Mouse (Mus musculus) midbrain, embryonic 11.5 days (tissue): ENCODE data around the gene Bcan. TPM values are rescaled to one million over a fixed set of nuclear protein-coding genes. Genes with fewer than 3 reads are reported as not detected.

Source experiments
- ATAC-seq: fragments of 200-750 bp; cut with Nextera tagmentation; 2 replicates; pipeline ENCODE4 v1.8.0; 2017; ENCODE audit warnings: moderate TSS enrichment, moderate library complexity; ENCODE audit not compliant: low FRiP score
- DNase-seq: peaks from one replicate; pipeline ENCODE4 v3.0.0; 2015; ENCODE audit warnings: low spot score; ENCODE audit errors: missing footprints
- H3K27ac ChIP-seq: fragments of 300-500 bp; sonication (generic); 2 replicates; pipeline ENCODE4 v1.5.1; 2014; ENCODE audit warnings: low read depth, low read length
- H3K27me3 ChIP-seq: fragments of 300-500 bp; sonication (generic); 2 replicates; pipeline ENCODE4 v1.6.1; 2014; ENCODE audit warnings: mild to moderate bottlenecking, low read length, moderate library complexity, mixed read lengths; ENCODE audit not compliant: control insufficient read depth, insufficient read depth
- H3K36me3 ChIP-seq: fragments of 300-500 bp; sonication (generic); 2 replicates; pipeline ENCODE4 v1.6.1; 2014; ENCODE audit warnings: mild to moderate bottlenecking, low read length, moderate library complexity, mixed read lengths; ENCODE audit not compliant: control insufficient read depth, insufficient read depth
- H3K4me1 ChIP-seq: fragments of 300-500 bp; sonication (generic); 2 replicates; pipeline ENCODE4 v1.6.1; 2014; ENCODE audit warnings: low read length; ENCODE audit not compliant: control insufficient read depth, insufficient read depth
- H3K4me2 ChIP-seq: fragments of 300-500 bp; sonication (generic); 2 replicates; pipeline ENCODE4 v1.6.1; 2014; ENCODE audit warnings: mild to moderate bottlenecking, moderate library complexity
- H3K4me3 ChIP-seq: fragments of 300-500 bp; sonication (generic); 2 replicates; pipeline ENCODE4 v1.5.1; 2014; ENCODE audit warnings: low read depth, low read length
- H3K9ac ChIP-seq: fragments of 300-500 bp; sonication (generic); 2 replicates; pipeline ENCODE4 v1.6.1; 2014; ENCODE audit warnings: low read length
- H3K9me3 ChIP-seq: fragments of 300-500 bp; sonication (generic); 2 replicates; pipeline ENCODE4 v1.6.1; 2016; ENCODE audit warnings: low read length; ENCODE audit not compliant: control insufficient read depth
- WGBS: fragments of 180-500 bp; shearing (Covaris S2); extraction: QIAGEN DNeasy Blood & Tissue Kit; methylation state at CpG from one replicate; pipeline ENCODE4 v1.1.7; 2014; 5-methylcytosine and 5-hydroxymethylcytosine counted together
- polyA plus RNA-seq: library from polyadenylated mRNA; unstranded; fragments of >200 nt; fragmentation: Nextera tagmentation; extraction: Ambion mirVana; gene quantifications from 2 replicates; pipeline ENCODE4 v1.2.1, GENCODE M21; 2014

The Bcan gene
- polyA plus RNA-seq, 1 experiment from 2014 or later: 0.44 TPM

DNA sequence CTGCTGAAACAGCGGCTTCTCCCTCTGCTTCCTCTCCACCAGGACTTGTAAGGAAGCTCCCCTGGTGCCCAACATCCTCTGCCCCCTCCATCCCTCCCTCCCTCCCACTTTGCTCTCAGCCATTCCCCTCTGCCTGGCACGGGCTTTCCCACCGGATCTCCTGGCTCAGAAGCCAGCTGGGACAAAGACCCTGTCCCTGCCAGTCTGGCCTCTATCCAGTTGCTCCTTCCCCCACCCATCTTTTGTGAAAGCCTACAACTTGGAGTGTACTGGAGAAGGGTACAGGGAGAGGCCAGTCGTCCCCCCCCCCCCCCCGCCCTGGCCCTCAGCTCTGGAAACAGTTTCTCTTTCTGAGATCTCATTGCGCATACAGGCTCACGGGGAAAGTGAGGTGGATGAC lies 1.3 kb downstream of the Bcan start:
- Histone ChIP-seq H3K4me1 (peaks cover 14% of the 10 kb centered on the region), H3K27me3 (peaks cover 91% of the 10 kb centered on the region), H3K4me2 (no peak overlapping the region), H3K4me3 (no peak overlapping the region), H3K9me3 (no peaks in the 10 kb centered on the region), H3K27ac (no peak overlapping the region), H3K9ac (no peak overlapping the region), H3K36me3 (no peaks in the 10 kb centered on the region)
- WGBS: 2% methylated on average over 7 of the region's 7 CpGs
- ATAC-seq (no peak), DNase-seq (no peak)

DNA sequence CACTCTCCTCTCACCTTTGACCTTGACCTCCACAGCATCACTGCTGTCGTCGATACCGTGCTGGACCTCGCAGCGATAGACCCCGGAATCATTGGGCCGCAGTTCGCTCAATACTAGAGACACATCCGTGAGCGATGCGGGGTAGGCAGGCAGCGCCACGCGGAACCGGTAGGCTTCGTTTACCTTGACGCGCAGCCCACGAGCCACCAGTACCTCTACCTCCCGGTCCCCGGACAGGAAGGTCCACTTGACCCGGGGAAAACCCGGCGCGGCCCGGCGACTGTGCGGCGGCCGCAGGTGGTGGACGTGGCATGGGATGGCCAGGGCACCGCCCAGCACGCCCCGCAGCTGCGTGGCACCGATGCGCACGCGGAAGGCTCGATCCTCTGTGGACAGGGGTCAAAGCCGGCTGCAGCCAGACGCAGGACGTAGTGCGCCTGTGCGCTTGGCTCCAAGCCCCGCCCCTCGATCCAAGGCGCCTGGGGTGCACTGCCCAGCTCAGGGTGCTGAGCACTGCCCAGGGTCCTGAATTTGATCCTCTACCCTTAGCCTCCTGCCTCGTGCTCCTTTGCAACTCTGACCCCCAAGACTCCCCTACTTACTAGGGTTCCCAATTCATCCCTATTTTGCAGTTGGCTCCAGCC lies 2.9 kb downstream of the Bcan start:
- Histone ChIP-seq H3K27me3 (peaks cover 89% of the 10 kb centered on the region), H3K4me1 (peaks cover 11% of the 10 kb centered on the region), H3K9ac (peak overlapping the region; percentile 2), H3K4me2 (peak overlapping the region; percentile 49), H3K9me3 (no peaks in the 10 kb centered on the region), H3K36me3 (no peaks in the 10 kb centered on the region), H3K27ac (no peak overlapping the region), H3K4me3 (peak overlapping the region; percentile 23)
- ATAC-seq: no peak; the same call in 1 of the 2 replicates
- peak; percentile 92 for DNase-seq
- under 1% methylated on average over 49 of the region's 49 CpGs for whole genome bisulfite sequencing

DNA sequence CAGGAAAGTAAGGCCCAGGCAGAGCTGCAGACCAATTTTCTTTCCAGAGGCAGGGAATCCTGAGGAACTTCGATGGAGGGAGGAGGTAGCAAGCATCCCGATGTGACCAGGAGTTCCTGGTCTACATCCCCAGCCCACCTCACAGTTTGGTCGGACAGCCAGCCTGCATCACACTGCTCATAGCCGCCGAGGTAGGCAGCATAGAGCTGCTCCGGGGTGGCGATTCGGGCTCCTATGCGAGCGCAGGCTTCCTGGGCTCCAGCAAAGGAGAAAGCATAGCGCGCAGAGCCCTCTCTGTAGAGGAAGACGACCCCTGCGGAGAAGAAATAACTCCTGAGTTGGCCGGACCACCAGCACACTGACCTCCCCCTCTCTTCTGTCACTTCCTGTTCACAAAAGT lies 3.6 kb downstream of the Bcan start:
- Histone ChIP-seq H3K4me1 (peaks cover 11% of the 10 kb centered on the region), H3K4me2 (peak overlapping the region; percentile 49; the same call in 1 of the 2 replicates), H3K4me3 (peak overlapping the region; percentile 23), H3K36me3 (no peaks in the 10 kb centered on the region), H3K27ac (no peak overlapping the region), H3K9ac (no peak overlapping the region), H3K9me3 (no peaks in the 10 kb centered on the region), H3K27me3 (peaks cover 82% of the 10 kb centered on the region)
- no peak for ATAC-seq
- peak; percentile 91 for DNase-seq
- WGBS: under 1% methylated on average over 15 of the region's 15 CpGs

DNA sequence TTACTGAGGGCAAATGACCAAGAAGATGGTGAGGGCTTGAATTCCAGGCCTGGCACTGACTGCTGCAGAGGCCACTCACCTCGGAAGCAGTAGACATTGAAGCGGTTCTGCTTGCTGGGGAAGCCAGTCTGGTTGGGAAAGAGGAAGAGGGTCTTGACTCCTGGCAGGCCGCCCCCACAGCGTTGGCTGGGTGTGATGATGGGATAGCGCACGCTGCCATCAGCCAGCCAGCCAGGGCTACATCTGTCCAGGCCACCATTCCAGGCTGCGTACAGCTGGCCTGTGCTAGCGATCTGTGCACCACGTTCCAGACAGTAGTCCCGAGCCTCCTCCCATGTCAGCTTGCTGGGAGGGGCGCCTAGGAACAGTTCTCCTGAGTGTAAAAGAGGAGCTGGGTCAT lies 4.7 kb downstream of the Bcan start:
- H3K9ac ChIP-seq: no peak overlapping the region
- H3K27me3 ChIP-seq: peaks cover 71% of the 10 kb centered on the region
- H3K4me3 ChIP-seq: no peak overlapping the region
- ATAC-seq (no peak), DNase-seq (no peak)
- no peaks in the 10 kb centered on the region for H3K36me3 ChIP-seq
- 21% methylated on average over 11 of the region's 11 CpGs for WGBS
- no peak overlapping the region for H3K27ac ChIP-seq
- H3K4me1 ChIP-seq: peaks cover 11% of the 10 kb centered on the region
- no peak overlapping the region for H3K4me2 ChIP-seq
- no peaks in the 10 kb centered on the region for H3K9me3 ChIP-seq

DNA sequence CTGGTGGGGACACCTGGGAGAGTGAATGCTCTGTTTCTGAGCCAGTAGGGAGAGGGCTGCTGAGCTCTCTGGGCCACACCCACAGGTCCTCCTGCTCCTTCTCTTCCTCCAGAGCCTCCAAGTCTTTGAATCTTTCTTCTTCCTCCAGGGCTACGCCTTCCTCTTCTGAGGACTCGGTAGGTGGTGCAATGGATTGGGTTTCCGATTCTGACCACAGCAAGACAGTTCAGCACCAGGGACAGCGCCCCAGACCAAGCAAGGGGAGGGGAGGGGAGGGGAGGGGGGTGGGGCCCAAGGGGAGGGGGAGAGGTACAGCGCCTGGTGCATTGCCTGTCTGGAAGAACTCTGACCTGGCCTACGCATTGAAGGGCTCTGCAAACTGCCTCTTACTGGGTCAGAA lies 6.6 kb downstream of the Bcan start:
- H3K36me3 ChIP-seq: no peaks in the 10 kb centered on the region
- no peak overlapping the region for H3K27ac ChIP-seq
- H3K27me3 ChIP-seq: peaks cover 52% of the 10 kb centered on the region
- no peak overlapping the region for H3K4me3 ChIP-seq
- WGBS: 2% methylated on average over 6 of the region's 6 CpGs
- peaks cover 4% of the 10 kb centered on the region for H3K4me1 ChIP-seq
- DNase-seq: peak; percentile 92
- H3K9me3 ChIP-seq: no peaks in the 10 kb centered on the region
- ATAC-seq: no peak
- no peak overlapping the region for H3K9ac ChIP-seq
- no peak overlapping the region for H3K4me2 ChIP-seq

DNA sequence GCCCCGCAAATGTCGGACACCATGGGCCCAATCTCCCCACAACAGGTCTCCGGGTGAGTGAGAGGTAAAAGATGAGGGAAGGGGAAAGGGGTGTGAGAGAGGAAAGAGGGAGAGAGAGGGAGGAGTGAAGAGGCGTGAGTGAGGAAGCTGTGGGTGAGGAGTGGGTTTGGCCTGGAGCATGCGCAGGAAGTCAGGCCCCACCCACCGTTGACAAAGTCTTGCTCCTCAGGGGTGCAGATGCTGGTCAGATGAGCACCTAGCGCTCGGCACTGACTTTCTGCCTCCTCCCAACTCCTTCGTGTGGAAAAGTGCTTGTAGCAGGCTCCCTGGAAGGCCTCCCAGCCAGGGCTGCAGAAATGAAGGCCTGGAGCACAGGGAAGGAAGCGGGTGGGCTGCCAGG lies 10.1 kb downstream of the Bcan start:
- H3K27me3 ChIP-seq: peaks cover 17% of the 10 kb centered on the region; the same call in 1 of the 2 replicates
- H3K27ac ChIP-seq: no peak overlapping the region
- H3K4me2 ChIP-seq: no peak overlapping the region
- H3K9me3 ChIP-seq: no peaks in the 10 kb centered on the region
- ATAC-seq (no peak), DNase-seq (no peak)
- H3K4me1 ChIP-seq: peaks cover 33% of the 10 kb centered on the region
- no peak overlapping the region for H3K4me3 ChIP-seq
- H3K36me3 ChIP-seq: no peaks in the 10 kb centered on the region
- WGBS: 31% methylated on average over 10 of the region's 10 CpGs
- no peak overlapping the region for H3K9ac ChIP-seq

DNA sequence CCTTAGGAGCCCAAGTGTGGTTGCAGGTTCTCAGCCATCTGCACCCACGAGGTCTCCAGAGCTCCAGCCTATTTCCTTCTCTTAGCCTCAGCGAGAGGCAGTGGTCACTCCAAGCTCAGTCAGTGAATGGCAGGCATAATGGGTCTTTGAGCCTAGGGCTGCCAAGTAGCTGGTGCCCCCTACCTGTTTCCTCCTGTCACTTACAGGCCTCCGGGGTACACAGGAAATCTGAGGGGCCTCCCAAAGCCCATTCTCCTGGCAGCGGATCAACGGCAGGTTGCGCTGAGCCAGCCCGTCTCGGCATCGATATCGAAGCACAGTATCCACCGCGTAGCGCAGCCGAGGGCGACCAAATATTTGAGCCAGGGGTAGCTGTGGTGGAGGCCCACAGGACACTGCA lies 12.0 kb downstream of the Bcan start:
- WGBS: 10% methylated on average over 15 of the region's 15 CpGs

DNA sequence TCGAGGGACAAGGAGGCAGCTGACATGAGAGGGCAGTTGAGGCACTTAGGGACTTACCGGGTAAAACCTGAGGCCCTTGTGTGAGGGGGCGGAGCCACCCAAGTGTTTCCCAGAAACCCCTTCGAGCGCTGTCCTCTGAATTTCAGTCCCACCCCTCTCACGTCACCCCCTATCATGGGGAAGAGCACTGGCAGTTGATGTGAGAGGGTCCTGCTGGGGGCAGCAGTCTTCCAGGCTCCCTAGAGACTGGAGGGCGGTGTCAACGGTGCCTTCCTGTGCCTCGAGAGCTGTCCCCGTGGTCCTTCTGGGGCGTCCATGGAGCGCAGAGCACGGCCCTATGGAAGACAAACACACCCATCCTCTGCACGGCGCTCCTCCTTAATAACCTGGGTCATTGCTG lies 12.4 kb downstream of the Bcan start:
- H3K4me3 ChIP-seq: peak overlapping the region; percentile 26
- H3K27me3 ChIP-seq: peaks cover 2% of the 10 kb centered on the region; the same call in 1 of the 2 replicates
- peak overlapping the region; percentile 44 for H3K27ac ChIP-seq
- DNase-seq (peak; percentile 94), ATAC-seq (peak; percentile 64)
- 1% methylated on average over 15 of the region's 15 CpGs for WGBS
- H3K4me2 ChIP-seq: peak overlapping the region; percentile 67
- H3K9me3 ChIP-seq: no peaks in the 10 kb centered on the region
- no peaks in the 10 kb centered on the region for H3K36me3 ChIP-seq
- peaks cover 53% of the 10 kb centered on the region for H3K4me1 ChIP-seq
- H3K9ac ChIP-seq: peak overlapping the region; percentile 52

More for the DNA sequence above, 12.0 kb downstream of the Bcan start:
- peak overlapping the region; percentile 26 for H3K4me3 ChIP-seq
- ATAC-seq (peak; percentile 0; the same call in 1 of the 2 replicates), DNase-seq (peak; percentile 93)
- no peaks in the 10 kb centered on the region for H3K36me3 ChIP-seq
- peak overlapping the region; percentile 44; the same call in 1 of the 2 replicates for H3K27ac ChIP-seq
- H3K4me1 ChIP-seq: peaks cover 49% of the 10 kb centered on the region
- H3K9me3 ChIP-seq: no peaks in the 10 kb centered on the region
- peak overlapping the region; percentile 67 for H3K4me2 ChIP-seq
- peaks cover 4% of the 10 kb centered on the region; the same call in 1 of the 2 replicates for H3K27me3 ChIP-seq
- peak overlapping the region; percentile 52 for H3K9ac ChIP-seq

DNA sequence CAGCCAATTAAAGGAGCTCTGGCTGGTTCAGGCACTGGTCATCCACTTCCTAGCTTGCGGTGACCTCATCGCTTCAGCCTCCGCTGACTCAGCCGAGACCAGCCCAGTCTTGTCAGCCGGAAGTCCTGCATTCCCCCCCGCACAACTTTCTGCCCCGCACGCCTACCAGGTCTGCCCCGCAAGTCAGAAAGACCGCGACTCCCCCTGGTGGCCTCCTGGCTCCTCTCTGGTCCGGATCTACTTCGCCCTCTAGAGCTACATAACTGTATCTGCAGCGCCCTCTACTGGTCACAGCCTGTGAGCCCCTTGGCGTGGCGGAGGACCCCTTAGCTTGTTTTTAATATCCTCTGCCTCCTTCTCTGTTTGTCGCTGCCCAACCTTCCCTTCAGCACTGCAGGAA lies 13.2 kb downstream of the Bcan start:
- Histone ChIP-seq H3K27me3 (no peaks in the 10 kb centered on the region), H3K4me1 (peaks cover 60% of the 10 kb centered on the region), H3K4me2 (peak overlapping the region; percentile 67), H3K9me3 (no peaks in the 10 kb centered on the region), H3K27ac (peak overlapping the region; percentile 44; the same call in 1 of the 2 replicates), H3K9ac (peak overlapping the region; percentile 41; the same call in 1 of the 2 replicates), H3K36me3 (no peaks in the 10 kb centered on the region), H3K4me3 (peak overlapping the region; percentile 26)
- ATAC-seq (peak; percentile 70), DNase-seq (peak; percentile 100)
- under 1% methylated on average over 17 of the region's 17 CpGs for WGBS
